Mouse (Mus musculus) heart, postnatal 0 days (tissue): ENCODE results near the gene Prdm11.

Source experiments
- CTCF ChIP-seq: IDR thresholded peaks from 2 replicates; pipeline ENCODE4 v1.5.1; 2016; ENCODE audit warnings: antibody characterized with exemption, control low read depth, low read depth
- EP300 ChIP-seq: IDR thresholded peaks from 2 replicates; pipeline ENCODE4 v1.6.1; 2016; ENCODE audit warnings: antibody characterized with exemption, low read depth

DNA sequence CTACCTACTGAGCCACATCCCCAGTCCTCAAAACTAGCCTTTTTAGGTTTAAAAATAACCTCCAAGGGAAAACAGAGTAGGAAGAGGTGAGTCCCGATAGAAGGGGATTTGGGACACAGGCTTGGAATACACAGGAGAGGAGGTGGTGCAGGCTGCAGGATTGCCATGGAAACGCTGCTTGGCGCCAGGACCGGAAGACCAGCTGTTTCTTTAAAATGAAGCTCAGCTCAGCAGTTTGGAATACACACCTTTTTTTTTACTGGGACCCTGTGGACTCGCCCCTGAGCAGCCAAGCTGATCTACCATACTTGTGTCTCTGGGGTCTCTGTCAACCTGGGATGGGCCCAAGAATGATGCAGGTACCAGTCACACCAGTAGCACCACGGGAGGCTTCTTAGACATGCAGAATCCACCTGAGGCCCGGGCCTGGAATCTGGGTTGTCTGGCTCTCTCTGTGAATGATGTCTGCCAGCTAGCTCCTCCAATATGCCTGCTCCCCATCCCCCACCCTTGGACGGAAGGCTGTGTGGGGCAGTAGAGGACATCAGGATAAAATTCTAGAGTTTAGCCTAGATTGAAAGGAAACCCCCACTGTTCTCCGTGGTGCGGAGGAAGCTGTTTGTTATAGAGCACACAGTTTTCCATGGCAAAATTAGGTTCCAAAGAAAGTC lies 111.5 kb downstream of the Prdm11 start:
- TF ChIP-seq CTCF (no peak), EP300 (no peak)
